Mouse (Mus musculus) adrenal gland, postnatal 14 days (tissue): ENCODE results near the gene Coa5. TPM values are rescaled to one million over a fixed set of nuclear protein-coding genes. Genes with fewer than 3 reads are reported as not detected.
A peak's percentile ranks its signal among the peaks of the same experiment; 100 is the strongest.

ENCODE experiments used
- DNase-seq: peaks from one replicate; pipeline ENCODE4 v3.0.0; 2021; ENCODE audit warnings: mixed read lengths
- long read RNA-seq, 2 experiments: library from polyadenylated mRNA; stranded (forward); transcript quantifications; one replicate each; pipeline ENCODE4 v2.0.0; 2021
- total RNA-seq: library from RNA; stranded (reverse); gene quantifications from 2 replicates; pipeline ENCODE4 v1.2.3, GENCODE M21; 2021

The Coa5 gene
- 95.9 and 97.8 TPM in 2 replicates for total RNA-seq
- long read RNA-seq, experiment 1, transcript Coa5-201 (3 exons, 3,863 nt) = major isoform, 60 of 68 reads
- long read RNA-seq, experiment 1, partial matches to known transcripts = 0 of 68 reads
- long read RNA-seq, experiment 1, other reads (novel, unspliced or antisense) = 8 of 68 reads
- long read RNA-seq, experiment 2, transcript Coa5-201 (3 exons, 3,863 nt) = major isoform, 49 of 60 reads
- long read RNA-seq, experiment 2, partial matches to known transcripts = 0 of 60 reads
- long read RNA-seq, experiment 2, other reads (novel, unspliced or antisense) = 11 of 60 reads

- DNase-seq = peak; percentile 96
Measured at GRCm38 (mm10) chr1:37429366-37430296, at the start of gene Coa5, which contains the start of gene Unc50. TSS of gene Coa5 (minus strand) at chr1:37430103. TSS of gene Unc50 (plus strand) at chr1:37430139.

GRCm38 (mm10) chr1:37479074-37479473 is 49.2 kb upstream of the Coa5 start:
- peak; percentile 32 for DNase-seq

GRCm38 (mm10) chr1:37478416-37478815 is 48.5 kb upstream of the Coa5 start:
- no peak for DNase-seq

DNA sequence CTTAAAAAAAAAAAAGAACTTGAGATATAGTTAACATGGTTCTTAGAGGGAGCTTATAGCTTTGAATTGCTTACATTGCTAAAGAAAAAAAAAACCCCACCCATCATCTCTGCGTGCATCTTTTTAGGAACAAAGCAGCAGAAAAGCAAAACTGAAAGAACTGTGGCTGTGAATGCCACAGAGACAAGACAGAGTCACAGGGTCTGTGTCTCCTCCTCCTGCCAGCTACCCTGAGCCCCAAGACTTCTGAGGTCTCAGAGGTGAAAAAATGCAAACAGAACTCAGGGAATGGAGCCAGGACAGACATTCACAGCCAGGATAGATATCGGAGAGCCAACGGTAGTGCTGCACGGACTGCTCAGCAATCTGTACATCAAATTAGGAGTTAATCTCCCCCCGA is 48.0 kb upstream of the Coa5 start:
- DNase-seq = no peak

GRCm38 (mm10) chr1:37477250-37477649 is 47.3 kb upstream of the Coa5 start:
- no peak for DNase-seq

GRCm38 (mm10) chr1:37475312-37475711 is 45.4 kb upstream of the Coa5 start:
- DNase-seq = no peak

GRCm38 (mm10) chr1:37474634-37475190 is 44.8 kb upstream of the Coa5 start:
- DNase-seq = no peak

DNA sequence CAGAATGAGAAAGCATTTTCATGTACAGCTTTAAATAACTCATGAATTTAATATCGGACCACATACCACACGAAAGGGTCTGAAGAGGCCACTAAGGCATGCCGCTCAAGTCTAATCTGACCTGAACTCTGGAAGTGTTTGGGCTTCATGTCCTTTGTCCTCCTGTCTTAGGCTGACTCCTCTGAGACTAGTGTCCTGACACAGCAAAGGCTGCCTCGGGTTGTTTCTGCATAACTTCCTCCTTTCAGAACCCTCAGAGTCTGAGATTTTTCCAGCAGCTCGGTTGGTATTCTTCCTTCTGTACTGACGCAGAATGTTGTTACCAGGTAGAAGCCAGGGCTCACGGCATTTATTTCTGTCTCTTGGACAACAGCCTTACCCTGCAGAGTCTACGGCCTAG is 44.1 kb upstream of the Coa5 start:
- no peak for DNase-seq

DNA sequence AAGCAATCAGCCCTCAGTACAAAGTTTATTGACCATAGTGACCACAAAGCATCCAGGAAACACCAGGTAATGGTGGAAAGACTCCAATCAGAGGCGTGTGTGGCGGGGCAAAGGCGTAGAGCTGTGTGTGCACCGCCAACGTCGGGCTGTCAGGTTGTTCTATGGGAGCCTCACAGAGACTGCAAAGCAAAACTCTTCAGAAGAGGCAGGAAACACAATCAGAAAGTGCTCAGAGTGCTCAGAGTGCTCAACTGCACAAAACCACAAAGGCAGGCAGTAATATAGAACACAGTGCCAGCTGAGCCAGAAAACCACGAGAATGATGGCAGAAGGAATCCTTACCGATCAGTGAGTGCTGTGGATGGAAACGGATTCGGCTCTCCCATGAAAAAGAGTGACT is 43.3 kb upstream of the Coa5 start:
- DNase-seq = no peak

GRCm38 (mm10) chr1:37471179-37472148 is 41.6 kb upstream of the Coa5 start:
- no peak for DNase-seq

- no peak for DNase-seq
Measured at GRCm38 (mm10) chr1:37469007-37469406, 39.1 kb upstream of the Coa5 start.

- no peak for DNase-seq
Measured at GRCm38 (mm10) chr1:37467806-37468205, 37.9 kb upstream of the Coa5 start.

GRCm38 (mm10) chr1:37466322-37466995 is 36.6 kb upstream of the Coa5 start:
- no peak for DNase-seq

DNA sequence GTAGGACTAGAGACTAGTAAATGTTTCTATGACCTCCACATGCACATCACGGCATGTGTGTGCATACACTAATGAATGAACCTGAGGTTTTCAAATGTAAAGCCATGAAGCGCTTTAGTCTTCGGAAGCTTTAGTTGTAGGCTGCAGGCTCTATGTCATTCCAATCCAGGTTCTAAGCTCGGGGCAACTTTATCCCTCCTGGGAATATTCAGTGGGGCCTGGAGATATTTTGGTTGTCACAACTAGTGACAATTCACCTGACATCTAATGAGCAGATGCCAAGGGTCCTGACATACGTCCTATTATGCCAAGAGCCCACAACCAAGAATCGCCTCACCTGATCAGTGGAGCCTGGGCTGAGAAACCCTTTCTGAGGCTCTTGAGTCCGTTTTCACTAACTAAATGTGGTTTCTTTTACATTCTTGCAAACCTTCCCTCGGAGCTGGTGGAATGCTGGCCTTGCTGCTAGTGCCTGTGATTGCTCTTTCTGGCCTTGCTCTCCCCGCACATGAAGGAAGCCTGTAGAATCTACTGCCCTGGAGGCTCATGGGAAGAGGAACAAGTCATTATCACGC is 35.1 kb upstream of the Coa5 start:
- DNase-seq = no peak

- no peak for DNase-seq
Measured at GRCm38 (mm10) chr1:37457546-37457945, 27.6 kb upstream of the Coa5 start.

- DNase-seq = no peak
Measured at GRCm38 (mm10) chr1:37451270-37451669, 21.4 kb upstream of the Coa5 start.

DNA sequence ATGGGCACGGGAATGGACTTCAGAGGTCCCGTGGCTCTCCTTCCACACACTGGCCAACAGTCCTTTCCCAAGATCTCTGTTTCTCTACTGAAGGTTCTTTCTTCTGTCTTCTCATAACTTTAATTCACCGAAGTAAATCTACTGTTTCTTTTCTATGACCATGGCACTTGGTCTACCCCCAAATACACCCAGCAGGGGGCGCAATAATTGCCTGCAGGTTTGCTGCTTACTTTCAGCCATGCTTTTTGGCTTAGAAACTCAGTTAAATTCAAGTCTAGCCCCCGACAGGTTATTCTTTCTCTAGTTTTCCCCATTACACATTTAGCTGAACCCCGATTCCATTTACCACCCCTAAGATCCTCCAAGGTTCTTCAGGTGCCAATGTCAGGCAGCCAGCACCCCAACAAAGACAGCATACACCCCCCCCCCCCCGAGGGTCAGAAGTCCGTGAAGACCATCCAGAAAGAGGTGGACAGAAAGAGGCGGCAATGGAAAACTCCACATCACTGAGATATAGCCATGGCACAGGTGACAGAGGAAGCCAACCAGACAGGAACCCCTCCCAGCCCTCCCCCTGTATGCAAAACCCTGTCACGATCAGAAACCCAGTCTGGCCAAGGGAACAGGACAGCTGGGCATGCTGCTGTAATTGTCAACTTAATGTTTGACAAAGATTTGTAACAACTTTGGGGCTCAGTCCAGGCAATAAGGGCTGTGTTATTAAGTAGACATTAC is 18.6 kb upstream of the Coa5 start:
- peak; percentile 85 for DNase-seq

GRCm38 (mm10) chr1:37442848-37443835 is 13.2 kb upstream of the Coa5 start:
- no peak for DNase-seq

- DNase-seq = no peak
Measured at GRCm38 (mm10) chr1:37436419-37436818, 6.5 kb upstream of the Coa5 start.
